1 mouse cellular context compared by ENCODE assay signal in genomic region chr12:21286712-21287650, GRCm38 (mm10).
TF ChIP-seq lines count a peak whose summit lies in the region.

No protein-coding gene starts in this region.

TF ChIP-seq in MEL, 35 proteins besides CTCF, POLR2A, EP300 and RAD21 (continued from another document):
- TF ChIP-seq MAX (IDR thresholded peaks at IDR 0.05; ENCODE audit: low read length) (peak; percentile 80), POLR2AphosphoS5 (IDR thresholded peaks at IDR 0.05; ENCODE audit: borderline replicate concordance, low read depth, low read length) (no peak), MXI1 (IDR thresholded peaks at IDR 0.05; ENCODE audit: low read depth, low read length) (peak; percentile 94), ETS1 (IDR thresholded peaks at IDR 0.05; ENCODE audit: low read depth, low read length) (no peak), ELF1 (IDR thresholded peaks at IDR 0.05; ENCODE audit: low read depth, low read length) (peak; percentile 59), CHD2 (IDR thresholded peaks at IDR 0.05; ENCODE audit: low read length) (no peak), MYC (IDR thresholded peaks at IDR 0.05; ENCODE audit: low read depth, low read length) (0 out of 2 replicates have a peak, but pooled peaks have one; percentile 58), KAT2A (conservative IDR thresholded peaks at IDR 0.05; ENCODE audit: low read depth, low read length) (no peak)
